Mouse (Mus musculus) thymus, adult 2 months (tissue): ENCODE data around the gene Slco4a1. TPM values are rescaled to one million over a fixed set of nuclear protein-coding genes. Genes with fewer than 3 reads are reported as not detected.

Experiments used
- DNase-seq: peaks from one replicate; pipeline ENCODE4 v3.0.0; 2021
- H3K27ac ChIP-seq: fragments of 200-500 bp; 2 replicates; pipeline ENCODE4 v1.5.1; 2012; ENCODE audit warnings: low read length, control low read depth; ENCODE audit not compliant: control insufficient read depth, insufficient read depth
- H3K27me3 ChIP-seq: fragments of 200-500 bp; 2 replicates; pipeline ENCODE4 v1.6.1; 2012; ENCODE audit warnings: mild to moderate bottlenecking, low read length, moderate library complexity, mixed read lengths; ENCODE audit not compliant: control insufficient read depth, insufficient read depth
- H3K36me3 ChIP-seq: fragments of 200-500 bp; 2 replicates; pipeline ENCODE4 v1.6.1; 2012; ENCODE audit warnings: mild to moderate bottlenecking, low read length, moderate library complexity; ENCODE audit not compliant: control insufficient read depth, insufficient read depth
- H3K4me1 ChIP-seq: fragments of 200-500 bp; replicated peaks from 2 replicates; pipeline ENCODE4 v1.6.1; 2012; ENCODE audit warnings: low read length; ENCODE audit not compliant: control insufficient read depth, insufficient read depth
- H3K4me3 ChIP-seq: fragments of 200-500 bp; 2 replicates; pipeline ENCODE4 v1.5.1; 2012; ENCODE audit warnings: mild to moderate bottlenecking, low read length, control low read depth, moderate library complexity; ENCODE audit not compliant: control insufficient read depth, insufficient read depth
- CTCF ChIP-seq: fragments of 200-500 bp; IDR thresholded peaks from 2 replicates; pipeline ENCODE4 v1.5.1; 2012; ENCODE audit warnings: mild to moderate bottlenecking, control low read depth, low read length, moderate library complexity, borderline replicate concordance; ENCODE audit not compliant: control insufficient read depth, poor library complexity, insufficient read depth; ENCODE audit errors: extremely low read depth
- POLR2A ChIP-seq: fragments of 200-500 bp; IDR thresholded peaks from 2 replicates; pipeline ENCODE4 v1.6.1; 2012; ENCODE audit warnings: mild to moderate bottlenecking, low read length, control low read depth, moderate library complexity; ENCODE audit not compliant: control insufficient read depth, poor library complexity, insufficient read depth; ENCODE audit errors: extremely low read depth
- WGBS: fragments of 180-500 bp; shearing (Covaris S2); methylation state at CpG from one replicate; pipeline ENCODE4 v1.1.7; 2018; 5-methylcytosine and 5-hydroxymethylcytosine counted together
- polyA plus RNA-seq: library from polyadenylated mRNA; depleted of rRNA; stranded (reverse); fragments of >200 nt; gene quantifications from 2 replicates; pipeline ENCODE4 v1.2.3, GENCODE M21; 2012

Gene Slco4a1
- polyA plus RNA-seq, 1 experiment = 21.2 TPM

- DNase-seq = no peak
- Histone ChIP-seq H3K27ac (no peak overlapping the region), H3K27me3 (no peaks in the 10 kb centered on the region; the same call in 1 of the 2 replicates), H3K4me3 (no peak overlapping the region), H3K36me3 (no peaks in the 10 kb centered on the region), H3K4me1 (no peaks in the 10 kb centered on the region)
- TF ChIP-seq CTCF = no peak
- TF ChIP-seq POLR2A = no peak
- WGBS = 53% methylated on average over 13 of the region's 13 CpGs
Observed at GRCm38 (mm10) chr2:180500726-180501125, 44.7 kb downstream of the Slco4a1 start.

GRCm38 (mm10) chr2:180501217-180501967, 45.3 kb downstream of the Slco4a1 start:
- no peak for DNase-seq
- 54% methylated on average over 9 of the region's 9 CpGs for WGBS
- H3K36me3 ChIP-seq = no peaks in the 10 kb centered on the region
- H3K27ac ChIP-seq = no peak overlapping the region
- H3K4me1 ChIP-seq = no peaks in the 10 kb centered on the region
- H3K4me3 ChIP-seq = no peak overlapping the region
- TF ChIP-seq CTCF = no peak
- no peak for TF ChIP-seq POLR2A
- H3K27me3 ChIP-seq = no peaks in the 10 kb centered on the region; the same call in 1 of the 2 replicates

GRCm38 (mm10) chr2:180506281-180506680, 50.2 kb downstream of the Slco4a1 start:
- TF ChIP-seq POLR2A = no peak
- TF ChIP-seq CTCF = no peak
- H3K4me1 ChIP-seq = no peaks in the 10 kb centered on the region
- H3K36me3 ChIP-seq = no peaks in the 10 kb centered on the region
- H3K27ac ChIP-seq = no peak overlapping the region
- DNase-seq = no peak
- H3K27me3 ChIP-seq = no peaks in the 10 kb centered on the region
- no peak overlapping the region for H3K4me3 ChIP-seq
- 97% methylated on average over 5 of the region's 5 CpGs for WGBS

GRCm38 (mm10) chr2:180508455-180509115, 52.5 kb downstream of the Slco4a1 start:
- Histone ChIP-seq H3K27me3 (no peaks in the 10 kb centered on the region), H3K27ac (no peak overlapping the region), H3K36me3 (no peaks in the 10 kb centered on the region), H3K4me1 (no peaks in the 10 kb centered on the region), H3K4me3 (no peak overlapping the region)
- WGBS = 96% methylated on average over 14 of the region's 14 CpGs
- TF ChIP-seq POLR2A (no peak), CTCF (no peak)
- no peak for DNase-seq

GRCm38 (mm10) chr2:180510867-180511266, 54.8 kb downstream of the Slco4a1 start:
- TF ChIP-seq CTCF = no peak
- no peak for TF ChIP-seq POLR2A
- Histone ChIP-seq H3K36me3 (no peaks in the 10 kb centered on the region), H3K27me3 (no peaks in the 10 kb centered on the region), H3K27ac (no peak overlapping the region), H3K4me3 (no peak overlapping the region), H3K4me1 (no peaks in the 10 kb centered on the region)
- no peak for DNase-seq
- 87% methylated on average over 5 of the region's 5 CpGs for WGBS

- H3K4me1 ChIP-seq = no peaks in the 10 kb centered on the region
- no peaks in the 10 kb centered on the region for H3K27me3 ChIP-seq
- no peak for TF ChIP-seq POLR2A
- no peak for TF ChIP-seq CTCF
- 27% methylated on average over 13 of the region's 13 CpGs for WGBS
- H3K27ac ChIP-seq = no peak overlapping the region
- no peak overlapping the region for H3K4me3 ChIP-seq
- no peaks in the 10 kb centered on the region for H3K36me3 ChIP-seq
- DNase-seq = no peak
Observed at GRCm38 (mm10) chr2:180511875-180512661, 56.0 kb downstream of the Slco4a1 start.
